ENCODE assay signal across 9 mouse cellular contexts in genomic region chr19:8755652-8756051, GRCm38 (mm10). TPM values are rescaled to one million over a fixed set of nuclear protein-coding genes. Genes with fewer than 3 reads are reported as not detected.
DNase-seq lines count a peak whose midpoint lies in the region; ATAC-seq and TF ChIP-seq lines count a peak whose summit lies in the region.
"Had no signal": no experiment of that assay in that cellular context is flagged by ENCODE, and none has a peak within 500 bp of the region (broad histone marks: within the 10 kb centered on the region; RNA-seq: fewer than 3 reads in every experiment).

No protein-coding gene starts in this region.

- H3K27ac ChIP-seq in heart, embryonic 15.5 days, result no peak overlapping the region
- H3K27ac ChIP-seq in ES-Bruce4 (ENCODE audit: insufficient read depth, low read length), result no peak overlapping the region
- no peak overlapping the region for H3K27ac ChIP-seq in forebrain, embryonic 15.5 days (replicated peaks)
- H3K27ac ChIP-seq in liver, embryonic 13.5 days, result peak overlapping the region; percentile 90

- H3K27me3 ChIP-seq in heart, embryonic 15.5 days, result no peaks in the 10 kb centered on the region
- no peaks in the 10 kb centered on the region for H3K27me3 ChIP-seq in ES-Bruce4 (ENCODE audit: control insufficient read depth, insufficient read depth, low read length, poor library complexity, severe bottlenecking)
- H3K27me3 ChIP-seq in forebrain, embryonic 15.5 days, result no peaks in the 10 kb centered on the region
- no peaks in the 10 kb centered on the region for H3K27me3 ChIP-seq in liver, embryonic 13.5 days

- WGBS in heart, embryonic 15.5 days, result 47% methylated on average over 3 of the region's 3 CpGs
- WGBS in forebrain, embryonic 15.5 days, result 82% methylated on average over 3 of the region's 3 CpGs
- 27% methylated on average over 3 of the region's 3 CpGs for WGBS in liver, embryonic 13.5 days (ENCODE audit: insufficient replicate concordance)

- no peak for TF ChIP-seq EP300 in ES-Bruce4 (IDR thresholded peaks at IDR 0.05; ENCODE audit: insufficient read depth, low read depth, low read length)

- no peak for TF ChIP-seq POLR2A in ES-Bruce4 (IDR thresholded peaks at IDR 0.05; ENCODE audit: insufficient read depth, low read length)

- H3K4me3 ChIP-seq in heart, embryonic 15.5 days, result peak overlapping the region; percentile 98; the same call in 1 of the 2 replicates
- H3K4me3 ChIP-seq in ES-Bruce4 (ENCODE audit: low read depth, low read length), result no peak overlapping the region
- peak overlapping the region; percentile 74; the same call in 1 of the 2 replicates for H3K4me3 ChIP-seq in forebrain, embryonic 15.5 days
- peak overlapping the region; percentile 96 for H3K4me3 ChIP-seq in liver, embryonic 13.5 days (replicated peaks)

- no peak for DNase-seq in heart, postnatal 36 days
- DNase-seq in liver, embryonic 13.5 days, result no peak
- no peak for DNase-seq in MN1 (ENCODE audit: low spot score)
- DNase-seq in spleen, postnatal 36 days (ENCODE audit: low spot score in 2 of 2), result no peak
- no peak for DNase-seq in testis, postnatal 14 days (ENCODE audit: low spot score)

- no peaks in the 10 kb centered on the region for H3K9me3 ChIP-seq in heart, embryonic 15.5 days (replicated peaks)
- H3K9me3 ChIP-seq in ES-Bruce4 (replicated peaks; ENCODE audit: control insufficient read depth, insufficient read depth, low read length, poor library complexity, severe bottlenecking), result no peaks in the 10 kb centered on the region
- no peaks in the 10 kb centered on the region for H3K9me3 ChIP-seq in forebrain, embryonic 15.5 days
- no peaks in the 10 kb centered on the region for H3K9me3 ChIP-seq in liver, embryonic 13.5 days (replicated peaks)

- no peak for TF ChIP-seq CTCF in ES-Bruce4 (IDR thresholded peaks at IDR 0.05; ENCODE audit: low read depth, low read length)

- no peak for ATAC-seq in heart, embryonic 15.5 days (replicated peaks; ENCODE audit: insufficient number of reproducible peaks, insufficient read depth, low FRiP score, low read depth)
- ATAC-seq in forebrain, embryonic 15.5 days (replicated peaks), result no peak
- ATAC-seq in liver, embryonic 13.5 days (ENCODE audit: low read depth), result no peak

- H3K9ac ChIP-seq in heart, embryonic 15.5 days, result no peak overlapping the region
- H3K9ac ChIP-seq in ES-Bruce4 (ENCODE audit: low read depth, poor library complexity, severe bottlenecking), result peak overlapping the region; percentile 95
- H3K9ac ChIP-seq in forebrain, embryonic 15.5 days (replicated peaks), result no peak overlapping the region
- peak overlapping the region; percentile 98 for H3K9ac ChIP-seq in liver, embryonic 13.5 days

- intact Hi-C loops in heart, postnatal 36 days (cut with DNase I), result loop anchor here (5.0 kb wide), 1 partner anchor 67 kb away; the partner anchor contains the start of gene Hnrnpul2

- H3K36me3 ChIP-seq in heart, embryonic 15.5 days, result peaks cover 39% of the 10 kb centered on the region
- peaks cover 8% of the 10 kb centered on the region for H3K36me3 ChIP-seq in ES-Bruce4 (ENCODE audit: control insufficient read depth, insufficient read depth, low read length, poor library complexity, severe bottlenecking)
- peaks cover 38% of the 10 kb centered on the region for H3K36me3 ChIP-seq in forebrain, embryonic 15.5 days
- H3K36me3 ChIP-seq in liver, embryonic 13.5 days, result peaks cover 57% of the 10 kb centered on the region

- H3K4me1 ChIP-seq in heart, embryonic 15.5 days (replicated peaks), result peaks cover 22% of the 10 kb centered on the region
- no peaks in the 10 kb centered on the region for H3K4me1 ChIP-seq in ES-Bruce4 (ENCODE audit: control insufficient read depth, insufficient read depth, low read length)
- H3K4me1 ChIP-seq in forebrain, embryonic 15.5 days, result peaks cover 28% of the 10 kb centered on the region
- H3K4me1 ChIP-seq in liver, embryonic 13.5 days (replicated peaks), result peaks cover 37% of the 10 kb centered on the region

- peak overlapping the region; percentile 60 for H3K4me2 ChIP-seq in heart, embryonic 15.5 days
- peak overlapping the region; percentile 56; the same call in 1 of the 2 replicates for H3K4me2 ChIP-seq in forebrain, embryonic 15.5 days (replicated peaks)
- H3K4me2 ChIP-seq in liver, embryonic 13.5 days, result peak overlapping the region; percentile 76

RNA-seq across cellular contexts. Expression of gene Nxf1, which starts 1.2 kb away (rescaled TPM):
- polyA plus RNA-seq in heart, embryonic 15.5 days (2015; fragmentation: Nextera tagmentation; extraction: Ambion mirVana), result 100 and 132 TPM in 2 replicates
- 10 to 100 TPM; 36.7 to 37.6 TPM for total RNA-seq in heart, postnatal 36 days (2021)
- polyA plus RNA-seq in ES-Bruce4 (2011; ENCODE audit: insufficient read depth, insufficient read length, low read depth, missing spikeins), result 122 and 200 TPM in 2 replicates
- polyA plus RNA-seq in forebrain, embryonic 15.5 days (2015; fragmentation: Nextera tagmentation; extraction: Ambion mirVana), result 187 and 192 TPM in 2 replicates
- 93.3 and 104 TPM in 2 replicates for polyA plus RNA-seq in liver, embryonic 13.5 days (2015; fragmentation: Nextera tagmentation; extraction: Ambion mirVana)

RNA-seq across cellular contexts. Expression of gene Stx5a, which starts 14.4 kb away (rescaled TPM):
- 81.0 and 92.0 TPM in 2 replicates for polyA plus RNA-seq in heart, embryonic 15.5 days (2015; fragmentation: Nextera tagmentation; extraction: Ambion mirVana)
- total RNA-seq in heart, postnatal 36 days (2021), result 10 to 100 TPM; 28.1 to 29.8 TPM
- 45.6 and 47.1 TPM in 2 replicates for polyA plus RNA-seq in ES-Bruce4 (2011; ENCODE audit: insufficient read depth, insufficient read length, low read depth, missing spikeins)
- 130 and 133 TPM in 2 replicates for polyA plus RNA-seq in forebrain, embryonic 15.5 days (2015; fragmentation: Nextera tagmentation; extraction: Ambion mirVana)
- 48.2 and 51.9 TPM in 2 replicates for polyA plus RNA-seq in liver, embryonic 13.5 days (2015; fragmentation: Nextera tagmentation; extraction: Ambion mirVana)

RNA-seq across cellular contexts. Expression of gene 1700092M07Rik, which starts 15.1 kb away (rescaled TPM):
- 0.69 and 1.9 TPM in 2 replicates for polyA plus RNA-seq in heart, embryonic 15.5 days (2015; fragmentation: Nextera tagmentation; extraction: Ambion mirVana)
- not detected for total RNA-seq in heart, postnatal 36 days (2021)
- 2.2 TPM in 1 of 2 replicates, not detected in the other for polyA plus RNA-seq in ES-Bruce4 (2011; ENCODE audit: insufficient read depth, insufficient read length, low read depth, missing spikeins)
- 1.5 and 2.5 TPM in 2 replicates for polyA plus RNA-seq in forebrain, embryonic 15.5 days (2015; fragmentation: Nextera tagmentation; extraction: Ambion mirVana)
- polyA plus RNA-seq in liver, embryonic 13.5 days (2015; fragmentation: Nextera tagmentation; extraction: Ambion mirVana), result 0.81 and 1.3 TPM in 2 replicates
- polyA plus RNA-seq: small intestine, adult 2 months had no signal

RNA-seq across cellular contexts. Expression of gene Tmem223, which starts 15.1 kb away (rescaled TPM):
- polyA plus RNA-seq in heart, embryonic 15.5 days (2015; fragmentation: Nextera tagmentation; extraction: Ambion mirVana), result 154 and 157 TPM in 2 replicates
- 100 to 1,000 TPM; 114 to 117 TPM for total RNA-seq in heart, postnatal 36 days (2021)
- 21.4 and 23.4 TPM in 2 replicates for polyA plus RNA-seq in ES-Bruce4 (2011; ENCODE audit: insufficient read depth, insufficient read length, low read depth, missing spikeins)
- 249 and 250 TPM in 2 replicates for polyA plus RNA-seq in forebrain, embryonic 15.5 days (2015; fragmentation: Nextera tagmentation; extraction: Ambion mirVana)
- 66.1 and 74.2 TPM in 2 replicates for polyA plus RNA-seq in liver, embryonic 13.5 days (2015; fragmentation: Nextera tagmentation; extraction: Ambion mirVana)

RNA-seq across cellular contexts. Expression of gene Tmem179b, which starts 18.6 kb away (rescaled TPM):
- polyA plus RNA-seq in heart, embryonic 15.5 days (2015; fragmentation: Nextera tagmentation; extraction: Ambion mirVana), result 47.6 and 60.3 TPM in 2 replicates
- total RNA-seq in heart, postnatal 36 days (2021), result 10 to 100 TPM; 16.5 to 18.0 TPM
- polyA plus RNA-seq in ES-Bruce4 (2011; ENCODE audit: insufficient read depth, insufficient read length, low read depth, missing spikeins), result 29.0 and 34.5 TPM in 2 replicates
- 27.4 and 33.9 TPM in 2 replicates for polyA plus RNA-seq in forebrain, embryonic 15.5 days (2015; fragmentation: Nextera tagmentation; extraction: Ambion mirVana)
- 93.6 and 97.1 TPM in 2 replicates for polyA plus RNA-seq in liver, embryonic 13.5 days (2015; fragmentation: Nextera tagmentation; extraction: Ambion mirVana)

Comparison
In these comparisons a context has a peak if more than half of its experiments do, and no peak if none do; other contexts are left out.
1. H3K9ac ChIP-seq: peak in ES-Bruce4 (single experiment) and liver, embryonic 13.5 days (single experiment); none in heart, embryonic 15.5 days (single experiment) and forebrain, embryonic 15.5 days (single experiment).
2. Peak in every context shown above with its lines, with median percentiles within 50 percentile points of each other: H3K4me2 ChIP-seq.